Mouse (Mus musculus) megakaryocyte, embryonic 14.5 days (primary cell): Measurements from ENCODE around the gene Nxn. TPM values are rescaled to one million over a fixed set of nuclear protein-coding genes. Genes with fewer than 3 reads are reported as not detected.

Experiments used
- H3K27me3 ChIP-seq: replicated peaks from 2 replicates; pipeline ENCODE3; 2012; ENCODE audit warnings: inconsistent platforms
- H3K36me3 ChIP-seq: replicated peaks from 2 replicates; pipeline ENCODE3; 2012; ENCODE audit warnings: low read length, inconsistent platforms, mixed read lengths
- H3K4me1 ChIP-seq: 2 replicates; pipeline ENCODE4 v1.6.1; 2012; ENCODE audit warnings: inconsistent platforms
- H3K4me3 ChIP-seq: replicated peaks from 2 replicates; pipeline ENCODE3; 2012; ENCODE audit warnings: moderate library complexity, mild to moderate bottlenecking, inconsistent platforms
- H3K9me3 ChIP-seq: 2 replicates; pipeline ENCODE4 v1.6.1; 2012; ENCODE audit warnings: inconsistent platforms
- FLI1 ChIP-seq: IDR thresholded peaks from 2 replicates; pipeline ENCODE4 v1.6.1; 2012; ENCODE audit warnings: low read length, inconsistent platforms, mixed read lengths
- GATA1 ChIP-seq: IDR thresholded peaks from 3 replicates; pipeline ENCODE4 v1.6.1; 2012; ENCODE audit warnings: mixed read lengths, low read length, inconsistent platforms, borderline replicate concordance
- polyA plus RNA-seq: library from polyadenylated mRNA; stranded (reverse); fragments of >175 nt; gene quantifications from 2 replicates; pipeline ENCODE4 v1.2.3, GENCODE M21; 2012; ENCODE audit warnings: low replicate concordance; ENCODE audit not compliant: insufficient read depth

Gene Nxn
- polyA plus RNA-seq, 1 experiment = 4.1 TPM

GRCm38 (mm10) chr11:76297252-76297651 lies 101.7 kb downstream of the Nxn start:
- TF ChIP-seq FLI1 (no peak), GATA1 (no peak)
- Histone ChIP-seq H3K36me3 (no peaks in the 10 kb centered on the region), H3K4me3 (no peak overlapping the region), H3K27me3 (peaks cover 51% of the 10 kb centered on the region), H3K9me3 (peaks cover 3% of the 10 kb centered on the region; the same call in 1 of the 2 replicates), H3K4me1 (peaks cover 11% of the 10 kb centered on the region)

GRCm38 (mm10) chr11:76294836-76295235 lies 104.1 kb downstream of the Nxn start:
- H3K9me3 ChIP-seq = peaks cover 3% of the 10 kb centered on the region; the same call in 1 of the 2 replicates
- TF ChIP-seq GATA1 (no peak), FLI1 (no peak)

GRCm38 (mm10) chr11:76294078-76294477 lies 104.9 kb downstream of the Nxn start:
- peaks cover 17% of the 10 kb centered on the region for H3K4me1 ChIP-seq
- H3K4me3 ChIP-seq = no peak overlapping the region
- H3K27me3 ChIP-seq = peaks cover 47% of the 10 kb centered on the region
- no peak for TF ChIP-seq GATA1
- TF ChIP-seq FLI1 = no peak
- H3K9me3 ChIP-seq = peaks cover 3% of the 10 kb centered on the region; the same call in 1 of the 2 replicates
- no peaks in the 10 kb centered on the region for H3K36me3 ChIP-seq

More at GRCm38 (mm10) chr11:76294836-76295235, 104.1 kb downstream of the Nxn start:
- Histone ChIP-seq H3K27me3 (peaks cover 46% of the 10 kb centered on the region), H3K36me3 (no peaks in the 10 kb centered on the region), H3K4me1 (peaks cover 17% of the 10 kb centered on the region), H3K4me3 (no peak overlapping the region)

- peaks cover 54% of the 10 kb centered on the region for H3K27me3 ChIP-seq
- TF ChIP-seq GATA1 (no peak), FLI1 (no peak)
These were observed 106.1 kb downstream of the Nxn start for GRCm38 (mm10) chr11:76292831-76293230.

GRCm38 (mm10) chr11:76292398-76292797 lies 106.5 kb downstream of the Nxn start:
- Histone ChIP-seq H3K27me3 (peaks cover 56% of the 10 kb centered on the region), H3K36me3 (no peaks in the 10 kb centered on the region), H3K4me3 (no peak overlapping the region), H3K4me1 (peaks cover 25% of the 10 kb centered on the region), H3K9me3 (peaks cover 3% of the 10 kb centered on the region; the same call in 1 of the 2 replicates)
- TF ChIP-seq GATA1 = no peak
- TF ChIP-seq FLI1 = no peak

More at GRCm38 (mm10) chr11:76292831-76293230, 106.1 kb downstream of the Nxn start:
- no peak overlapping the region for H3K4me3 ChIP-seq
- peaks cover 3% of the 10 kb centered on the region; the same call in 1 of the 2 replicates for H3K9me3 ChIP-seq
- no peaks in the 10 kb centered on the region for H3K36me3 ChIP-seq
- peaks cover 21% of the 10 kb centered on the region for H3K4me1 ChIP-seq

GRCm38 (mm10) chr11:76291960-76292359 lies 107.0 kb downstream of the Nxn start:
- Histone ChIP-seq H3K4me3 (no peak overlapping the region), H3K36me3 (no peaks in the 10 kb centered on the region), H3K4me1 (peaks cover 29% of the 10 kb centered on the region), H3K27me3 (peaks cover 56% of the 10 kb centered on the region), H3K9me3 (peaks cover 3% of the 10 kb centered on the region; the same call in 1 of the 2 replicates)
- TF ChIP-seq FLI1 (no peak), GATA1 (no peak)

- H3K36me3 ChIP-seq = no peaks in the 10 kb centered on the region
- no peak overlapping the region for H3K4me3 ChIP-seq
- peaks cover 45% of the 10 kb centered on the region for H3K4me1 ChIP-seq
- H3K27me3 ChIP-seq = peaks cover 49% of the 10 kb centered on the region
- peaks cover 3% of the 10 kb centered on the region; the same call in 1 of the 2 replicates for H3K9me3 ChIP-seq
- TF ChIP-seq FLI1 = no peak
- TF ChIP-seq GATA1 = no peak
These were observed 108.6 kb downstream of the Nxn start for GRCm38 (mm10) chr11:76290367-76290766.

- Histone ChIP-seq H3K27me3 (peaks cover 37% of the 10 kb centered on the region), H3K9me3 (peaks cover 3% of the 10 kb centered on the region; the same call in 1 of the 2 replicates), H3K4me1 (peaks cover 49% of the 10 kb centered on the region), H3K4me3 (no peak overlapping the region), H3K36me3 (no peaks in the 10 kb centered on the region)
- TF ChIP-seq GATA1 (no peak), FLI1 (no peak)
These were observed 110.3 kb downstream of the Nxn start for GRCm38 (mm10) chr11:76288645-76289044.

GRCm38 (mm10) chr11:76287301-76287700 lies 111.6 kb downstream of the Nxn start:
- peaks cover 6% of the 10 kb centered on the region; the same call in 1 of the 2 replicates for H3K9me3 ChIP-seq
- peaks cover 34% of the 10 kb centered on the region for H3K27me3 ChIP-seq
- H3K36me3 ChIP-seq = no peaks in the 10 kb centered on the region
- peaks cover 43% of the 10 kb centered on the region for H3K4me1 ChIP-seq
- no peak overlapping the region for H3K4me3 ChIP-seq
- TF ChIP-seq GATA1 = no peak
- no peak for TF ChIP-seq FLI1

GRCm38 (mm10) chr11:76286534-76287126 lies 112.3 kb downstream of the Nxn start:
- Histone ChIP-seq H3K4me1 (peaks cover 37% of the 10 kb centered on the region), H3K36me3 (no peaks in the 10 kb centered on the region), H3K9me3 (peaks cover 6% of the 10 kb centered on the region; the same call in 1 of the 2 replicates)

More at GRCm38 (mm10) chr11:76286534-76287126, 112.3 kb downstream of the Nxn start:
- Histone ChIP-seq H3K4me3 (no peak overlapping the region), H3K27me3 (peaks cover 34% of the 10 kb centered on the region)
- TF ChIP-seq GATA1 = no peak
- TF ChIP-seq FLI1 = no peak
